Comparison of ENCODE assay signal across 13 mouse cellular contexts in genomic region chr7:78409970-78410369, GRCm38 (mm10).
"Had no signal": no experiment of that assay in that cellular context is flagged by ENCODE, and none has a peak within 500 bp of the region (broad histone marks: within the 10 kb centered on the region; RNA-seq: fewer than 3 reads in every experiment).

No protein-coding gene starts in this region.

- H3K27ac ChIP-seq: limb, embryonic 10.5 days; liver, embryonic 15.5 days; macrophage; neural tube, embryonic 13.5 days had no signal

- DNase-seq: kidney, adult 8-10 months; kidney, postnatal 25 days; lung, embryonic 14.5 days; lung, postnatal 14 days; right cerebral cortex, postnatal 14 days; thymus, postnatal 36 days had no signal

- H3K4me3 ChIP-seq: limb, embryonic 10.5 days; liver, embryonic 15.5 days; megakaryocyte, embryonic 14.5 days; neural tube, embryonic 13.5 days had no signal

- ATAC-seq: intestine, postnatal 0 days; midbrain, embryonic 16.5 days had no signal
